Mouse (Mus musculus) neural tube, embryonic 11.5 days (tissue): ENCODE data around the gene Nup155. TPM values are rescaled to one million over a fixed set of nuclear protein-coding genes. Genes with fewer than 3 reads are reported as not detected.
A peak's percentile ranks its signal among the peaks of the same experiment; 100 is the strongest.
"Not testable (repeated sequence)": the region's sequence is repeated elsewhere in the genome, so short reads cannot be mapped to it uniquely, and the experiment has no call there.

Experiments used
- ATAC-seq: fragments of 200-750 bp; cut with Nextera tagmentation; 2 replicates; pipeline ENCODE4 v1.8.0; 2017; ENCODE audit warnings: moderate number of reproducible peaks, mild to moderate bottlenecking, moderate TSS enrichment, moderate library complexity; ENCODE audit not compliant: insufficient read depth, low FRiP score, low TSS enrichment
- DNase-seq: peaks from one replicate; pipeline ENCODE4 v3.0.0-alpha.2; 2015; ENCODE audit warnings: low spot score
- H3K27ac ChIP-seq: fragments of 300-500 bp; sonication (generic); 2 replicates; pipeline ENCODE4 v1.5.1; 2014; ENCODE audit warnings: low read depth, mild to moderate bottlenecking, low read length
- H3K27me3 ChIP-seq: fragments of 300-500 bp; sonication (generic); 2 replicates; pipeline ENCODE4 v1.6.1; 2014; ENCODE audit warnings: mild to moderate bottlenecking, low read length, mixed read lengths; ENCODE audit not compliant: control insufficient read depth, insufficient read depth
- H3K36me3 ChIP-seq: fragments of 300-500 bp; sonication (generic); 2 replicates; pipeline ENCODE4 v1.6.1; 2014; ENCODE audit warnings: mild to moderate bottlenecking, low read length, moderate library complexity, mixed read lengths; ENCODE audit not compliant: control insufficient read depth, insufficient read depth
- H3K4me1 ChIP-seq: fragments of 300-500 bp; sonication (generic); 2 replicates; pipeline ENCODE4 v1.6.1; 2014; ENCODE audit warnings: low read length, mixed read lengths; ENCODE audit not compliant: control insufficient read depth, insufficient read depth
- H3K4me2 ChIP-seq: fragments of 300-500 bp; sonication (generic); 2 replicates; pipeline ENCODE4 v1.6.1; 2014; ENCODE audit warnings: low read depth, mild to moderate bottlenecking, moderate library complexity
- H3K4me3 ChIP-seq: fragments of 300-500 bp; sonication (generic); 2 replicates; pipeline ENCODE4 v1.5.1; 2014; ENCODE audit warnings: low read depth, low read length
- H3K9ac ChIP-seq: fragments of 300-500 bp; sonication (generic); 2 replicates; pipeline ENCODE4 v1.6.1; 2014; ENCODE audit warnings: mild to moderate bottlenecking, low read length
- H3K9me3 ChIP-seq: fragments of 300-500 bp; sonication (generic); 2 replicates; pipeline ENCODE4 v1.6.1; 2016; ENCODE audit warnings: low read length; ENCODE audit not compliant: control insufficient read depth
- WGBS: fragments of 180-500 bp; shearing (Covaris S2); extraction: QIAGEN DNeasy Blood & Tissue Kit; methylation state at CpG from one replicate; pipeline ENCODE4 v1.1.7; 2014; 5-methylcytosine and 5-hydroxymethylcytosine counted together
- polyA plus RNA-seq: library from polyadenylated mRNA; unstranded; fragments of >200 nt; fragmentation: Nextera tagmentation; extraction: Ambion mirVana; gene quantifications from 2 replicates; pipeline ENCODE4 v1.2.1, GENCODE M21; 2014

The Nup155 gene
- 30.4 and 31.3 TPM in 2 replicates for polyA plus RNA-seq

GRCm38 (mm10) chr15:8108966-8109743 is at the start of gene Nup155:
Nup155 (plus strand) TSS chr15:8109273.
- no peaks in the 10 kb centered on the region; the same call in none of the 2 replicates for H3K36me3 ChIP-seq
- H3K27ac ChIP-seq: peak within 1 kb of the TSS; percentile 76; the same call in 1 of the 2 replicates
- peak; percentile 97 for ATAC-seq
- peak within 1 kb of the TSS; percentile 81 for H3K9ac ChIP-seq
- no peaks in the 10 kb centered on the region for H3K27me3 ChIP-seq
- H3K4me3 ChIP-seq: peak within 1 kb of the TSS; percentile 89
- under 1% methylated on average over 54 of the region's 54 CpGs for WGBS
- DNase-seq: peak; percentile 93
- H3K9me3 ChIP-seq: no peaks in the 10 kb centered on the region
- H3K4me1 ChIP-seq: peaks cover 7% of the 10 kb centered on the region
- H3K4me2 ChIP-seq: peak within 1 kb of the TSS; percentile 73

DNA sequence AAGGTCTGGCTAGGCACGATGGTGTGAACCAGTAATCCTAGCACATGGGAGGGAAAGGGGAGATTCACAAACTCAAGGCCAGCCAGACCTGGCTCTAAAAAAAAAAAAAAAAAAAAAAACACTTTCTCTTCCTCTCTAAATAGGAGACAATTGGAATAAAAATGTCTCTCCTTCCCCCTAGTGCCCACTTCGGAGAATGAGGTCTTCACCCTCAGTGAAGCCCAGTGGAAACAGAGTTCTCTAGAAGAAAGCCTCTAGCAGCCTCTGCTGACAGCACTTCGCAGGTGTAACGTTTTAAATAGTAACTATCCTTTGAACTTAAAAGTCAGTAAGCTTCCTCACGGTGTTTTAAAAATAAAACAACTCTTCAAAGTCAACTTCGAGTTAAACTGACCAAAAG is 43.9 kb upstream of the Nup155 start:
- Histone ChIP-seq H3K36me3 (peaks cover 2% of the 10 kb centered on the region; the same call in 1 of the 2 replicates), H3K4me3 (no peak overlapping the region), H3K9ac (no peak overlapping the region), H3K4me1 (no peaks in the 10 kb centered on the region), H3K9me3 (no peaks in the 10 kb centered on the region), H3K4me2 (no peak overlapping the region), H3K27me3 (no peaks in the 10 kb centered on the region), H3K27ac (no peak overlapping the region)
- ATAC-seq (no peak), DNase-seq (no peak)
- 82% methylated on average over 6 of the region's 6 CpGs for WGBS

- not testable (repeated sequence) for ATAC-seq, H3K4me1 ChIP-seq, H3K9me3 ChIP-seq, H3K27ac ChIP-seq, H3K9ac ChIP-seq, DNase-seq, H3K4me3 ChIP-seq, H3K36me3 ChIP-seq, H3K4me2 ChIP-seq, H3K27me3 ChIP-seq
- WGBS: 97% methylated on average over 3 of the region's 3 CpGs
Observed at GRCm38 (mm10) chr15:8073159-8073558, 35.9 kb upstream of the Nup155 start.

- no peaks in the 10 kb centered on the region for H3K9me3 ChIP-seq
- no peak overlapping the region for H3K4me2 ChIP-seq
- H3K27ac ChIP-seq: no peak overlapping the region
- no peak overlapping the region for H3K4me3 ChIP-seq
- DNase-seq (no peak), ATAC-seq (no peak)
- 93% methylated on average over 8 of the region's 8 CpGs for WGBS
- no peak overlapping the region for H3K9ac ChIP-seq
- peaks cover 2% of the 10 kb centered on the region; the same call in 1 of the 2 replicates for H3K36me3 ChIP-seq
- H3K27me3 ChIP-seq: no peaks in the 10 kb centered on the region
- no peaks in the 10 kb centered on the region for H3K4me1 ChIP-seq
Observed at GRCm38 (mm10) chr15:8082139-8082538, 26.9 kb upstream of the Nup155 start.

DNA sequence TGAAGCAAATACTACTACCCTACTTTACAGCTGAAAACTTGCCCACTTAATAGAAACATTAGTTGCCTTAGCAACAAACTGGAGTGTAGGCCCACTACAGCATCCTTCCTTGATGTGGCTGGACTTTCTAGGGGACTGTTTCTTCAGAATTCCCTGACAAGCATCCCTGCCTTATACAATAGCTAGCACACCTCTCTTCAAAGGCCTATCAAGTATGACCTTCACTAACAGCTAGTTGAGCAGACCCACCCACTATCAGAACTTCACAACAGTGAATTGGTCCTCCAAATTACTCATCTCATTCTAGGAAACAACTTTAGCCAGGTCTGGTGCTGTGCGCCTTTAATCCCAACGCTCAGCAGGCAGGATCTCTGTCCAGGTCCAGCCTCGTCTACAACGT is 21.8 kb upstream of the Nup155 start:
- Histone ChIP-seq H3K9me3 (no peaks in the 10 kb centered on the region), H3K4me3 (no peak overlapping the region), H3K4me2 (no peak overlapping the region), H3K36me3 (no peaks in the 10 kb centered on the region; the same call in 1 of the 2 replicates), H3K9ac (no peak overlapping the region), H3K27me3 (no peaks in the 10 kb centered on the region), H3K27ac (no peak overlapping the region), H3K4me1 (no peaks in the 10 kb centered on the region)
- 91% methylated on average over 4 of the region's 4 CpGs for WGBS
- DNase-seq: no peak
- no peak for ATAC-seq

- Histone ChIP-seq H3K27me3 (no peaks in the 10 kb centered on the region), H3K4me2 (no peak overlapping the region)
- 89% methylated on average over 3 of the region's 3 CpGs for WGBS
Observed at GRCm38 (mm10) chr15:8088715-8089114, 20.4 kb upstream of the Nup155 start.

DNA sequence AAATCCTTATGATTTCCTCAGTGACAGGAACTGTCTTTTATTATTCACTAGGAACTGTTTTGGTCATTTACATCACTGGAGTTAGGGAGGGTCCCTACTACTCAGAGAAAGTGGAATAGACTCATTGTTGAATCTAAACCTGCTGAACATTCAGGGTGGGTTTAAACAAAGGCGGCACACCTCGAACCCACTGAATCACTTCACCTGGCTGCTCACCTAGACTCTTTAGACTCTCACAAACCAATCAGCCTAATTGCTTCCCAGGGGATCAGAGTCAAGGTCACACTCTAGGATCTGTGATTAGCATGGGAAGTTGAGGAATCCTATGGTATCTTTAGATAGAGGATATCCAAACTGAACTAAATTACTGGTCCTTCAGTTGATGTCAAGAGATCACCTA is 18.4 kb upstream of the Nup155 start:
- H3K27ac ChIP-seq: no peak overlapping the region
- no peaks in the 10 kb centered on the region for H3K9me3 ChIP-seq
- no peak for ATAC-seq
- H3K27me3 ChIP-seq: no peaks in the 10 kb centered on the region
- H3K4me3 ChIP-seq: no peak overlapping the region
- no peak overlapping the region for H3K9ac ChIP-seq
- H3K4me2 ChIP-seq: no peak overlapping the region
- WGBS: 99% methylated on average over 2 of the region's 2 CpGs
- DNase-seq: no peak
- H3K36me3 ChIP-seq: no peaks in the 10 kb centered on the region; the same call in 1 of the 2 replicates
- H3K4me1 ChIP-seq: no peaks in the 10 kb centered on the region

More at GRCm38 (mm10) chr15:8088715-8089114, 20.4 kb upstream of the Nup155 start:
- Histone ChIP-seq H3K4me1 (no peaks in the 10 kb centered on the region), H3K27ac (no peak overlapping the region), H3K9ac (no peak overlapping the region), H3K36me3 (no peaks in the 10 kb centered on the region; the same call in 1 of the 2 replicates), H3K4me3 (no peak overlapping the region), H3K9me3 (no peaks in the 10 kb centered on the region)
- DNase-seq (no peak), ATAC-seq (no peak)

DNA sequence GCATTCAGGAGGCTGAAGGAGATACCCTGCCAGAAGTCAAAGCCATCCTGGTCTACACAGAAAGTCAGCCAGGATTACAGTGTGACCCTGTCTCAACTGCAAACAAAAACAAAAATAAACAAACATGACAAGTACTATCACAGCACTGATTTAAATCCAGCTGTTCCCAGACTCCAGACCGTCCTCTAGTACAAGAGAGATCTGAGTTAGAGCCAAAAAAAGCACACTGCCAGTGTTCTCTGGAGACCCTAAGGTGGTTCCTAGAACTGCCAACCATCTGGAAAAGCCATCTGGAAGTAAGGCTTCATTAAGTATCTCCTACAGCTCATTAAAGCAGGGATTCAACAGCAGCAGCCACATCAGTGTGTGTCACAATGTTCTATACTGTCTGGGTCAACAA is 16.4 kb upstream of the Nup155 start:
- not testable (repeated sequence) for H3K4me3 ChIP-seq, H3K9ac ChIP-seq, H3K27me3 ChIP-seq, H3K4me1 ChIP-seq, H3K4me2 ChIP-seq, ATAC-seq, H3K27ac ChIP-seq, H3K36me3 ChIP-seq, H3K9me3 ChIP-seq, DNase-seq
- WGBS: 72% methylated on average over 1 of the region's 1 CpGs

DNA sequence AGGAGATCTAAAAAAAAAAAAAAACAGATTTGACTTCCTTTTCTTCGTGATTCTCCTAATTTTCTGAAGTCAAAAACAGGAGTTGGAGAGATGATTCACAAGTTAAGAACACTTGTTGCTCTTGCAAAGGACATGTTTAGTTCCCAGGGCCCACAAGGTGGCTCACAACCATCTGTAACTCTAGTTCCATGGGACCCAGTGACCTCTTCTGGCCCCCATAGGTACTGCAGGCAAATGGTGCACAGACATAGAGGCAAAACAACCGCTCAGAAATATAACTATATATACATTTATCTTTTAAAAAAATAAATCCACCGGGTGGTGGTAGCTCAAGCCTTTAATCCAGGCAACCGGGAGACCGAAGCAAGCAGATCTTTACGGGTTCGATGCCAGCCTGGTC is 11.2 kb upstream of the Nup155 start:
- WGBS: 25% methylated on average over 7 of the region's 7 CpGs
- H3K4me1 ChIP-seq: no peaks in the 10 kb centered on the region

More for the DNA sequence above, 11.2 kb upstream of the Nup155 start:
- ATAC-seq: no peak
- Histone ChIP-seq H3K4me2 (peak overlapping the region; percentile 43), H3K27me3 (no peaks in the 10 kb centered on the region), H3K9me3 (no peaks in the 10 kb centered on the region), H3K4me3 (peak overlapping the region; percentile 89; the same call in 1 of the 2 replicates), H3K27ac (no peak overlapping the region), H3K9ac (no peak overlapping the region), H3K36me3 (no peaks in the 10 kb centered on the region)
- peak; percentile 54 for DNase-seq
